ENCODE assay signal across 26 mouse cellular contexts in the genomic region with DNA sequence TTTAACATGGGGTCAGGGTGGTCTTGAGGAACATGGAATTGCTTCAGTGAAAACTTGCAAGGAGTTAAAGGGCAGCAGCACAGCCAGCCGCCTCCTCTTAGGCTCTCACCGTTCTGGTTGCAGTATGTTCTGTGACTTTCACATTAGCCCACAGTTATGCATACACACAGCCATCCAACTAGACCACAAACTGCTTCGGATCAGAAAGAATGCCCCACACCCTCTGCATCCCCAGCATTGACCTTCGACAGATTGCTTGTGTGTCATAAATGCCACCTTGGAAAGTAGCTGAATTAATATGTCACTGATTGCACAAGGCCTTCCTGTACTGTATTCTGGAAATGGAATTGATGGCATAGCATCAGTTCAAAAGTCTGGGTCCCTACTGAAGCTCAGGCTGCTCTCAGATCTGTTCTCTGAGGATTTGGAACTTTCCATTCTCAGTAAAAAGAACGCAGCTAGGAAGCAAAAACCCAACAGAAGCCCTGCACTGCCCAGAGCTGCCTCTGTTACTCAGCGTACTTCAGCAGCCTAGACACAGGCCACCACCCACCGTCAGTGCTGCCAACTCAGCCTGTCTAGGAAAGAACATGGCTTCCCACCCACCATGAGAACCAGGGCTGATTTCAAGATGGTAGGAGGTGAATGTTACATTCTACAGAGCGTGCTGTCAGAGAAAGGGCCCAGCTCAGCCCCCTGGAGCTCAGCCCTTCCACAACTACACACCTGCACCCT.
DNase-seq lines count a peak whose midpoint lies in the region; ATAC-seq lines count a peak whose summit lies in the region.
"Had no signal": no experiment of that assay in that cellular context is flagged by ENCODE, and none has a peak within 500 bp of the region (broad histone marks: within the 10 kb centered on the region; RNA-seq: fewer than 3 reads in every experiment).

No protein-coding gene starts in this region.

- no peaks in the 10 kb centered on the region for H3K27me3 ChIP-seq in intestine, embryonic 16.5 days (replicated peaks; ENCODE audit: control insufficient read depth, insufficient read depth, low read length)
- H3K27me3 ChIP-seq: embryonic facial prominence, embryonic 12.5 days; heart, embryonic 12.5 days; hindbrain, embryonic 13.5 days; liver, embryonic 12.5 days; midbrain, embryonic 12.5 days; stomach, embryonic 15.5 days had no signal

- WGBS in intestine, embryonic 16.5 days, result 75% methylated on average over 8 of the region's 8 CpGs

- no peak overlapping the region for H3K4me2 ChIP-seq in intestine, embryonic 16.5 days (ENCODE audit: low read depth, low read length)
- H3K4me2 ChIP-seq: embryonic facial prominence, embryonic 12.5 days; heart, embryonic 12.5 days; hindbrain, embryonic 13.5 days; liver, embryonic 12.5 days; midbrain, embryonic 12.5 days; stomach, embryonic 15.5 days had no signal

- H3K9me3 ChIP-seq in intestine, embryonic 16.5 days (ENCODE audit: control insufficient read depth, low read length), result no peaks in the 10 kb centered on the region
- H3K9me3 ChIP-seq: embryonic facial prominence, embryonic 12.5 days; heart, embryonic 12.5 days; liver, embryonic 12.5 days; stomach, embryonic 15.5 days had no signal

- peak; percentile 64; the same call in 1 of the 2 replicates for ATAC-seq in intestine, embryonic 16.5 days
- ATAC-seq: CD4-positive, CD25-positive, alpha-beta regulatory T cell, adult 4 months; forebrain, postnatal 0 days; liver, embryonic 12.5 days; liver, postnatal 0 days had no signal

- H3K27ac ChIP-seq in intestine, embryonic 16.5 days (ENCODE audit: low read length), result no peak overlapping the region
- H3K27ac ChIP-seq: embryonic facial prominence, embryonic 12.5 days; hindbrain, embryonic 13.5 days; liver, embryonic 12.5 days; midbrain, embryonic 12.5 days; stomach, embryonic 15.5 days had no signal

- H3K9ac ChIP-seq in intestine, embryonic 16.5 days (ENCODE audit: low read depth, low read length), result no peak overlapping the region
- H3K9ac ChIP-seq: embryonic facial prominence, embryonic 12.5 days; forebrain, postnatal 0 days; heart, embryonic 12.5 days; hindbrain, embryonic 13.5 days; liver, embryonic 12.5 days; liver, postnatal 0 days; midbrain, embryonic 12.5 days; stomach, embryonic 15.5 days had no signal

- H3K4me3 ChIP-seq in intestine, embryonic 16.5 days (ENCODE audit: low read length), result no peak overlapping the region
- H3K4me3 ChIP-seq: embryonic facial prominence, embryonic 12.5 days; heart, embryonic 12.5 days; hindbrain, embryonic 13.5 days; liver, embryonic 12.5 days; megakaryocyte, embryonic 14.5 days; midbrain, embryonic 12.5 days; stomach, embryonic 15.5 days had no signal

- H3K36me3 ChIP-seq in intestine, embryonic 16.5 days (ENCODE audit: control insufficient read depth, insufficient read depth, low read length), result no peaks in the 10 kb centered on the region
- H3K36me3 ChIP-seq: embryonic facial prominence, embryonic 12.5 days; heart, embryonic 12.5 days; hindbrain, embryonic 13.5 days; liver, embryonic 12.5 days; midbrain, embryonic 12.5 days; stomach, embryonic 15.5 days had no signal

- peak; percentile 8 to 16 for DNase-seq in adrenal gland, postnatal 36 days
- no peak for DNase-seq in adrenal gland, adult 18-20 months (ENCODE audit: low spot score in 2 of 2)
- DNase-seq in kidney, adult 9 months, result peak; percentile 22
- no peak for DNase-seq in kidney, adult 18-20 months
- peak; percentile 26 for DNase-seq in kidney, postnatal 14 days
- no peak for DNase-seq in right cerebral cortex, postnatal 25 days
- DNase-seq in gastrocnemius, postnatal 10 days, result no peak
- DNase-seq: cerebellum, adult 11 months; cerebellum, adult 9-10 months; cerebellum, postnatal 36 days; forebrain, postnatal 0 days; gastrocnemius, postnatal 25 days; heart, adult 18-20 months; heart, postnatal 4 days; left cerebral cortex, postnatal 4 days; liver, postnatal 0 days; lung, postnatal 4 days had no signal

- 0 out of 2 replicates have a peak, but pooled peaks cover 2% of the 10 kb centered on the region for H3K4me1 ChIP-seq in intestine, embryonic 16.5 days (ENCODE audit: control insufficient read depth, insufficient read depth, low read length)
- H3K4me1 ChIP-seq: embryonic facial prominence, embryonic 12.5 days; heart, embryonic 12.5 days; liver, embryonic 12.5 days; megakaryocyte, embryonic 14.5 days; midbrain, embryonic 12.5 days; stomach, embryonic 15.5 days had no signal

Comparison
In these comparisons a context has a peak if more than half of its experiments do, and no peak if none do; other contexts are left out.
1. DNase-seq: peak in adrenal gland, postnatal 36 days (2 of 2), kidney, adult 9 months (single experiment) and kidney, postnatal 14 days (single experiment); none in adrenal gland, adult 18-20 months (0 of 2), kidney, adult 18-20 months (single experiment), right cerebral cortex, postnatal 25 days (single experiment) and gastrocnemius, postnatal 10 days (single experiment).